Mouse (Mus musculus): Measurements from ENCODE around the gene Foxd2. TPM values are rescaled to one million over a fixed set of nuclear protein-coding genes. Genes with fewer than 3 reads are reported as not detected.

Foxd2 gene
- polyA plus RNA-seq (2014; fragmentation: Illumina TruSeq; extraction: RNeasy Lipid Tissue Mini Kit (QIAGEN cat#74804); ENCODE audit: low read depth, low replicate concordance) = 9.3 TPM

DNA sequence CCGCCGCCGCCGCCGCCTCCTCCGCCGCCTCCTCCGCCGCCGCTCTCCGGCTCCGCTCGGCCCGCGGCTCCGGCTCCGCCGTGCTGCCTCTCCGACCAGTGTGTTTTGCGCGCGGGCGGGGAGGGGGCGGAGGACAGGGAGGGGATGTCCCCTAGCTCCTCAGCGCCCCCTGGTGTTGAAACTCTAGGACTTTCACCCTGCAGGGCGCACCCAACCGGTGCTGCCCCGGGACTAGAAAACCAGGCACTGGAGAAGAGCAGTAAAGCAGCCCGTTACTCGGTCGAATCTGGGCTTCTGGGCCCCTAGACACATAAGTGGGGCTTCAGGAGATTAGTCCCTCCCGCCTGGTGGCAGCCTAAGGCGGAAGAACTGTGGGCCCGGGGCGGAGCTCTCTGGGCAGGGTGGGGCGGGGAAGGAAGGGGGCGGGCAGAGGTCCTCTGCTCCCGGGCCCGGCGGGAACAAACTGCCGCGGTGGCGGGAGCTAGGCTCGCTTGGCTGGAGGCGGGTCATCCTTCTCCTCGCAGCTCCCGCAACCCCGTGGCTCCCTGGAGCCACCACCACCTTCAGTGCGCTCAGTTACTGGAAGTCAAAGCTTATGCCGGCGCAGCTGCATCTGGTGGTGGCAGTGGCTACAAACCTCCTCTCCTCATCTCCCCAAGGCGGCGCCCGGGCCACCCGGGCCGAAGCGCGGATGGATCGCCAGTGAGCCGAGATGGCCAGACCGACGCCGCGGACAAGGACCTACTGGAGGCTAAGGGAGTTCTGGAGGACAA is at the start of gene Foxd2:
TSS of gene Foxd2 (minus strand) at position 45 of the 773 bp plus-strand sequence.

DNA sequence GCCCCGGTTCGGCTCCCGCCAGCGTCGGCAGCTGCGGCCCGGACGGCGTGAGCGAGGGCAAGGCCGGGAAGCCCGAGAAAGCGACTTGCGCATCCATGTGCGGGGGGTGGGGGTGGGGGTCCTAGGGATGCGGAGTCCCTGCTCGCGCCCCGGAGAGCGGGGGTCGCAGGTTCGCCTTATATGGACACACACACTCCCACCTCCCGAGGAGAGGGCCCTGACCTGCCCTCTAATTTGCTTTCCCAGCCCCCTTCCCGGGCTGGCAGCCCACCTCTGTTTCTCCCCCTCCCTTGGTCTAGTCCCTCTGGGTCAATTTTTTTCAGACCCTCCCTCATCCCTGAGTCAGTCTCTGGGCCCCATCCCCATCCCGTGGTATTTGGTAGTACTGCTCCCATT is 17.2 kb upstream of the Foxd2 start, which contains the start of gene Foxe3:
TSS of gene Foxe3 (minus strand) at position 97 of the 396 bp plus-strand sequence.

Other genes with a start within 250 kb of the Foxd2 start
- 0.19 TPM for gene Gm12830, start 87.2 kb downstream of the Foxd2 start, polyA plus RNA-seq (2014; fragmentation: Illumina TruSeq; extraction: RNeasy Lipid Tissue Mini Kit (QIAGEN cat#74804); ENCODE audit: low read depth, low replicate concordance)
- not detected for gene Foxe3, start 17.1 kb upstream of the Foxd2 start, polyA plus RNA-seq (2014; fragmentation: Illumina TruSeq; extraction: RNeasy Lipid Tissue Mini Kit (QIAGEN cat#74804); ENCODE audit: low read depth, low replicate concordance)
- gene Cmpk1, start 78.4 kb upstream of the Foxd2 start, polyA plus RNA-seq (2014; fragmentation: Illumina TruSeq; extraction: RNeasy Lipid Tissue Mini Kit (QIAGEN cat#74804); ENCODE audit: low read depth, low replicate concordance) = 2,805 TPM
- 7.0 TPM for gene Stil, start 91.3 kb upstream of the Foxd2 start, polyA plus RNA-seq (2014; fragmentation: Illumina TruSeq; extraction: RNeasy Lipid Tissue Mini Kit (QIAGEN cat#74804); ENCODE audit: low read depth, low replicate concordance)
- gene Tal1, start 147.6 kb upstream of the Foxd2 start, polyA plus RNA-seq (2014; fragmentation: Illumina TruSeq; extraction: RNeasy Lipid Tissue Mini Kit (QIAGEN cat#74804); ENCODE audit: low read depth, low replicate concordance) = 1.5 TPM
- 16.0 TPM for gene Pdzk1ip1, start 179.8 kb upstream of the Foxd2 start, polyA plus RNA-seq (2014; fragmentation: Illumina TruSeq; extraction: RNeasy Lipid Tissue Mini Kit (QIAGEN cat#74804); ENCODE audit: low read depth, low replicate concordance)
- 1.5 TPM for gene Cyp4x1, start 225.4 kb upstream of the Foxd2 start, polyA plus RNA-seq (2014; fragmentation: Illumina TruSeq; extraction: RNeasy Lipid Tissue Mini Kit (QIAGEN cat#74804); ENCODE audit: low read depth, low replicate concordance)